Mouse (Mus musculus): ENCODE data around the gene 1700028K03Rik.

Gene 1700028K03Rik

GRCm38 (mm10) chr5:107534581-107534980 lies at the start of gene 1700028K03Rik:
Gene 1700028K03Rik (plus strand): TSS chr5:107534709.
- in situ Hi-C loops (cut with MboI, MseI) = no loop called here

- in situ Hi-C loops (cut with MboI, MseI) = no loop called here
Measured at GRCm38 (mm10) chr5:107488996-107489395, 45.5 kb upstream of the 1700028K03Rik start.

- in situ Hi-C loops (cut with MboI, MseI) = no loop called here
Measured at GRCm38 (mm10) chr5:107491036-107491435, 43.5 kb upstream of the 1700028K03Rik start.

GRCm38 (mm10) chr5:107492471-107492870 lies 42.0 kb upstream of the 1700028K03Rik start:
- in situ Hi-C loops (cut with MboI, MseI) = no loop called here

- in situ Hi-C loops (cut with MboI, MseI) = no loop called here
Measured at GRCm38 (mm10) chr5:107494759-107495158, 39.8 kb upstream of the 1700028K03Rik start.

GRCm38 (mm10) chr5:107496047-107496446 lies 38.5 kb upstream of the 1700028K03Rik start:
- in situ Hi-C loops (cut with MboI, MseI) = no loop called here

- in situ Hi-C loops (cut with MboI, MseI) = no loop called here
Measured at GRCm38 (mm10) chr5:107497519-107498501, 36.7 kb upstream of the 1700028K03Rik start.

GRCm38 (mm10) chr5:107498806-107499310 lies 35.7 kb upstream of the 1700028K03Rik start:
- in situ Hi-C loops (cut with MboI, MseI) = no loop called here

GRCm38 (mm10) chr5:107499891-107500535 lies 34.5 kb upstream of the 1700028K03Rik start:
- in situ Hi-C loops (cut with MboI, MseI) = loop anchor here (10.0 kb wide), 1 partner anchor 145 kb away; no protein-coding TSS in a partner anchor

GRCm38 (mm10) chr5:107500741-107501140 lies 33.8 kb upstream of the 1700028K03Rik start:
- in situ Hi-C loops (cut with MboI, MseI) = loop anchor here (10.0 kb wide), 1 partner anchor 146 kb away; no protein-coding TSS in a partner anchor

- in situ Hi-C loops (cut with MboI, MseI) = loop anchor here (10.0 kb wide), 1 partner anchor 153 kb away; no protein-coding TSS in a partner anchor
Measured at GRCm38 (mm10) chr5:107507321-107507720, 27.2 kb upstream of the 1700028K03Rik start, which contains the start of gene Gm42669. Gene Gm42669 (plus strand): TSS chr5:107507621.

- in situ Hi-C loops (cut with MboI, MseI) = no loop called here
Measured at GRCm38 (mm10) chr5:107510503-107510902, 24.0 kb upstream of the 1700028K03Rik start.

GRCm38 (mm10) chr5:107511326-107511725 lies 23.2 kb upstream of the 1700028K03Rik start:
- in situ Hi-C loops (cut with MboI, MseI) = no loop called here

- in situ Hi-C loops (cut with MboI, MseI) = no loop called here
Measured at GRCm38 (mm10) chr5:107513583-107513982, 20.9 kb upstream of the 1700028K03Rik start.

GRCm38 (mm10) chr5:107515453-107515852 lies 19.1 kb upstream of the 1700028K03Rik start:
- in situ Hi-C loops (cut with MboI, MseI) = no loop called here

- in situ Hi-C loops (cut with MboI, MseI) = no loop called here
Measured at GRCm38 (mm10) chr5:107516087-107516486, 18.4 kb upstream of the 1700028K03Rik start.

- in situ Hi-C loops (cut with MboI, MseI) = no loop called here
Measured at GRCm38 (mm10) chr5:107518602-107519001, 15.9 kb upstream of the 1700028K03Rik start.

- in situ Hi-C loops (cut with MboI, MseI) = no loop called here
Measured at GRCm38 (mm10) chr5:107521386-107521785, 13.1 kb upstream of the 1700028K03Rik start.

- in situ Hi-C loops (cut with MboI, MseI) = no loop called here
Measured at GRCm38 (mm10) chr5:107521897-107522296, 12.6 kb upstream of the 1700028K03Rik start.

- in situ Hi-C loops (cut with MboI, MseI) = no loop called here
Measured at GRCm38 (mm10) chr5:107524281-107524680, 10.2 kb upstream of the 1700028K03Rik start.

GRCm38 (mm10) chr5:107528856-107529255 lies 5.7 kb upstream of the 1700028K03Rik start:
- in situ Hi-C loops (cut with MboI, MseI) = no loop called here

- in situ Hi-C loops (cut with MboI, MseI) = no loop called here
Measured at GRCm38 (mm10) chr5:107533590-107533989, 919 bp upstream of the 1700028K03Rik start.

Measured in T-helper 2 cell (primary cell).